Mouse (Mus musculus): ENCODE data around the gene Asphd2. TPM values are rescaled to one million over a fixed set of nuclear protein-coding genes. Genes with fewer than 3 reads are reported as not detected.

The Asphd2 gene
- total RNA-seq, 2 experiments from 2014 or later, result 180 to 183 TPM

GRCm38 (mm10) chr5:112411514-112412335, 17.1 kb upstream of the Asphd2 start:
- H3K4me3 ChIP-seq, result 0 out of 2 replicates have a peak overlapping the region, but pooled peaks have one; percentile 22
- peak; percentile 52 to 66 for DNase-seq (ENCODE audit: extremely low spot score in 1 of 2, low spot score in 2 of 2)
- TF ChIP-seq CTCF (IDR thresholded peaks at IDR 0.05), result no peak
- H3K27ac ChIP-seq, result peak overlapping the region; percentile 70
- intact Hi-C loops (cut with DNase I), result loop anchor here (1.0 kb wide), 1 partner anchor 184 kb away; no protein-coding TSS in a partner anchor

DNA sequence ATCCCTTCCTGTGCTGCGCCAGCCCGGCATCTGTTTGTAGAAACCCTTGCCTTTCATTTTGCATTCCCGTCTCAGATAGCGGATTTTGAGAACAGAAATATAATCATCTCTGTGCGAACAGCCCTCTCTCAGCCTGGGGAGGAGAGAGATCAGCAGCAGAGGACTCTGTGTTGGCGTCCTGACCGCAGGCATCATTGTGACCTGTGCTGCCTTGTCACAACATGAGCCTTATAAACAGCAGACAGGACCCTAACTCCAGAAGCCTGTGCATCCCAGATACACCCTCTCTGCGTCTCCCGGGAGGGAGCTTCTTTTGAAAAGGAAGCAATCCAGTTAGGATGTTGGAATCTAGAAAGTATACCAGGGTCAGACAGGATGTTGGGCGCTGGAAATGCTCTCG, 16.4 kb upstream of the Asphd2 start:
- no peak for TF ChIP-seq CTCF (IDR thresholded peaks at IDR 0.05)
- H3K27ac ChIP-seq, result peak overlapping the region; percentile 70

DNA sequence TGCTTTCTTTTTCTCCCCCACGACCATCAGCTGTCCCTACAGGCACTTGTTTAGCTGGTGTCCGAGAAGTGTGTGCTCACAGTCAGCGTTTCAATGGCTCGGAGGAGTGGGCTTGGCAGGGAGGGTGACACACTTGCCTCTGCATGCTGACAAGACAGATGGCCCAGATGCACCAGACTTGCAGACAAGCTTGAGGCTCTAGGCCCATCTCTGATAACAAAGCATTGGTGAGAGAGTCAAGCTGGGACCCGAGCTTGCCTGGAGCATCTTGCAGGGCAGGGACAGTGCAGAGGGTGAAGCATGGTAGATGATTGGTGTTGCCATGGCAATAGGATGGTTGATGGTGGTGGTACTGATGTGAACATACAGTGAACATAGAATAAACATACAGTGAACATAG, 14.6 kb upstream of the Asphd2 start:
- no peak overlapping the region for H3K27ac ChIP-seq
- TF ChIP-seq CTCF (IDR thresholded peaks at IDR 0.05), result no peak
- H3K4me3 ChIP-seq, result no peak overlapping the region
- intact Hi-C loops (cut with DNase I), result no loop called here
- no peak for DNase-seq (ENCODE audit: extremely low spot score in 1 of 2, low spot score in 2 of 2)

More for the DNA sequence above, 16.4 kb upstream of the Asphd2 start:
- intact Hi-C loops (cut with DNase I), result no loop called here
- H3K4me3 ChIP-seq, result 0 out of 2 replicates have a peak overlapping the region, but pooled peaks have one; percentile 2
- no peak for DNase-seq (ENCODE audit: extremely low spot score in 1 of 2, low spot score in 2 of 2)

GRCm38 (mm10) chr5:112406017-112406416, 11.4 kb upstream of the Asphd2 start:
- intact Hi-C loops (cut with DNase I), result no loop called here
- TF ChIP-seq CTCF (IDR thresholded peaks at IDR 0.05), result no peak
- no peak overlapping the region for H3K27ac ChIP-seq
- DNase-seq (ENCODE audit: extremely low spot score in 1 of 2, low spot score in 2 of 2), result no peak
- H3K4me3 ChIP-seq, result no peak overlapping the region

DNA sequence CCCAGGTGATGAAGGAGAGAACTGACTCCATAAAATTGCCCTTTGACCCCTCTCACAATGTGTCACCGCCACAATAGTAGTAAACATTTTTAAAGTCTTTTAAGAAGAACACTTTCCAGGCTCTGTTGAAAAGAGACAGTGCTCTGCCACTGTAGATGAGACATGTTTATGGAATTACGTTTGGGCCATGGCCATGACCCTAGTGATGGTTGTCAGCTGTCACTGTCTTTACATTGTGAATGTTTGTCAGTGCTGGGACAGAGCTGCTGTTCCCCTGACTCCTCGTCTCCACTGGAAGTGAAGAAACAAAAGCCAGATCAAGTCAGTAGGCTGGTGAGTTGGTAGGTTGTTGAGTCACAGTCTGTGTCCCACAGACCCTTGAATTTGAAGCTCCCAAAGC, 7.8 kb upstream of the Asphd2 start:
- intact Hi-C loops (cut with DNase I), result no loop called here
- no peak overlapping the region for H3K27ac ChIP-seq
- no peak overlapping the region for H3K4me3 ChIP-seq
- DNase-seq (ENCODE audit: extremely low spot score in 1 of 2, low spot score in 2 of 2), result no peak
- TF ChIP-seq CTCF (IDR thresholded peaks at IDR 0.05), result no peak

DNA sequence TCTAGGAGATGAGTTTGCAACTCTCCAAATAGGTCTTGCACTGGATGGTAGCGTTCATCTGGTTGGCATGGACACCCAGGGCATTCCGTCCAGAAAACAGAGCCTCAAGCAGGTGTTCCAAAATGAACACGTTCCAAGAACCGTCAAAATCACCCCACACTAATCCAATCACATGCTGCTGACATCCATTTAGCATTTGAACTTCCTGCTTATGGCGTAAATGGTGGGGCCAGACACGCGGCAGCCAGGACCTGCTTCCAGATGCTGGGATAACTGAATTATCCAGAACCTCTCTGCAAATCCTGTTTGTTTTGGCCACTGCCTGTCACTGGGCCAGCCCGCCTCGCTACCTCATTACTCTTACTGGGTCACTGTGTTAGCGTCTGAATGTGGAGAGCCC, 4.6 kb upstream of the Asphd2 start:
- intact Hi-C loops (cut with DNase I), result no loop called here
- no peak for TF ChIP-seq CTCF (IDR thresholded peaks at IDR 0.05)
- DNase-seq (ENCODE audit: extremely low spot score in 1 of 2, low spot score in 2 of 2), result no peak
- no peak overlapping the region for H3K27ac ChIP-seq
- no peak overlapping the region for H3K4me3 ChIP-seq

GRCm38 (mm10) chr5:112396066-112396465, 1.4 kb upstream of the Asphd2 start:
- H3K27ac ChIP-seq, result peak overlapping the region; percentile 86
- TF ChIP-seq CTCF (IDR thresholded peaks at IDR 0.05), result no peak
- H3K4me3 ChIP-seq, result no peak overlapping the region
- no peak for DNase-seq (ENCODE audit: extremely low spot score in 1 of 2, low spot score in 2 of 2)
- intact Hi-C loops (cut with DNase I), result no loop called here

GRCm38 (mm10) chr5:112394415-112394763, 277 bp downstream of the Asphd2 start:
- no peak for DNase-seq (ENCODE audit: extremely low spot score in 1 of 2, low spot score in 2 of 2)
- Histone ChIP-seq H3K27ac (peak overlapping the region; percentile 84), H3K4me3 (peak overlapping the region; percentile 65)
- TF ChIP-seq CTCF (IDR thresholded peaks at IDR 0.05), result no peak
- intact Hi-C loops (cut with DNase I), result loop anchor here (5.0 kb wide), 1 partner anchor 33 kb away; no protein-coding TSS in a partner anchor

GRCm38 (mm10) chr5:112393741-112394414, 788 bp downstream of the Asphd2 start:
- TF ChIP-seq CTCF (IDR thresholded peaks at IDR 0.05), result no peak
- intact Hi-C loops (cut with DNase I), result loop anchor here (5.0 kb wide), 1 partner anchor 33 kb away; no protein-coding TSS in a partner anchor
- H3K27ac ChIP-seq, result peak overlapping the region; percentile 84

DNA sequence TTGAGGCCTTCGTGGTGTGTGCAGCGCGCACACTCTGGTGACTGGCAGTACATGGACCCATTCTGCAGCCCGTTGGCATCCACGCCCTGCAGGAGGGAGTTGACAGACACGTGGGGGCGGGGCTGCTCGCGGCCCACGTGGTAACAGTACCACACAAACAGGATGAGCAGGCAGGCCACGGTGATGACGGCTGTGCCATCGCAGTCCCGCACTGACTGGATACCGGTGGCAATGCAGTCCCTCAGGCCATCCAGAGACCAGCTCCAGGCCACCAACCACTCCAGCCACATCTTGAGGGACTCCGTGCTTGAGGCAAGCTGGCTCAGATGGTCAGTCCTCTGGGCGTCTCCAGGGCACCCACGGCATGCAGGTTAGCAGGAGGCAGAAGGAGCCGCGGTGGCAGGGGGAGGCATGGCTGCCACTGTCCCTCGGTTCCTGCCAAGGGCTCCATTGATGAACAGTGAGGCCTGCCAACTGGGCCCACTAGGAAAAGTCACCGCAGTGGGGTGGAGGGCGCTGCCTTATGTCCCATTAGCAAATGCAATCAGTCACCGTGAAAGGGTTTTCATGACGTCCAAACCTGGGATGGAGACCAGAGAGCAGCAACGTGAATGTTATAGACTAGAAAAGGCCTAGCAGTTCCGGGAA, 2.9 kb downstream of the Asphd2 start:
- H3K4me3 ChIP-seq, result no peak overlapping the region
- H3K27ac ChIP-seq, result peak overlapping the region; percentile 1; the same call in 1 of the 2 replicates
- DNase-seq (ENCODE audit: extremely low spot score in 1 of 2, low spot score in 2 of 2), result no peak
- no peak for TF ChIP-seq CTCF (IDR thresholded peaks at IDR 0.05)
- intact Hi-C loops (cut with DNase I), result loop anchor here (5.0 kb wide), 1 partner anchor 36 kb away; no protein-coding TSS in a partner anchor

More at GRCm38 (mm10) chr5:112393741-112394414, 788 bp downstream of the Asphd2 start:
- DNase-seq (ENCODE audit: extremely low spot score in 1 of 2, low spot score in 2 of 2), result no peak
- H3K4me3 ChIP-seq, result peak overlapping the region; percentile 65

DNA sequence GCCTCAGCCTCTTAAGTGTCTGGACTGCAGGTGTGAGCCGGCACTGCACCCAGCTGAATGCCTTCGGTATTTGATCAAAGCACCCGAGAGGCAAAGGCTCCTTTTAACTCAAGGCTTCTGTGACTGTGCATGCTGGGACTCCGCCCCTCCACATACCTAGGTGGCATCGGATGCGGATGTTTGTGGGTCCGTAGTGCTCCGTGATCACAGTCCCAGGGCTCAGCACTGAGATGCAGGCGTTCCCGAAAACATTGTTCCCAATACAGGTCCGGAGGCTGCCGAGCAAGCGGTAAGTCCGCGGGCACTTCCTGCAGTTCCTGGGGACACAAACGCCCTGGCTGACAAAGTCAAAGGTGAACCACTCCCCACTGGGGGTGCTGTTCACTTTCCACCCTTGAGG, 3.7 kb downstream of the Asphd2 start:
- no peak for TF ChIP-seq CTCF (IDR thresholded peaks at IDR 0.05)
- intact Hi-C loops (cut with DNase I), result loop anchor here (5.0 kb wide), 1 partner anchor 36 kb away; no protein-coding TSS in a partner anchor
- H3K27ac ChIP-seq, result no peak overlapping the region
- peak overlapping the region; percentile 23; the same call in 1 of the 2 replicates for H3K4me3 ChIP-seq
- no peak for DNase-seq (ENCODE audit: extremely low spot score in 1 of 2, low spot score in 2 of 2)

All from left cerebral cortex, adult 2 months (tissue).